Mouse (Mus musculus) testis, adult 2 months (tissue): Measurements from ENCODE around the gene Slfn9.

Experiments
- CTCF ChIP-seq: fragments of 200-500 bp; IDR thresholded peaks from 2 replicates; pipeline ENCODE4 v1.5.1; 2012; ENCODE audit warnings: low read depth, mild to moderate bottlenecking, inconsistent platforms, low read length, moderate library complexity; ENCODE audit not compliant: control insufficient read depth, insufficient read depth, insufficient replicate concordance
- POLR2A ChIP-seq: fragments of 200-500 bp; IDR thresholded peaks from 2 replicates; pipeline ENCODE4 v1.6.1; 2012; ENCODE audit warnings: low read depth, mild to moderate bottlenecking, inconsistent platforms, low read length, moderate library complexity; ENCODE audit not compliant: control insufficient read depth

GRCm38 (mm10) chr11:82947457-82947856 lies 44.2 kb downstream of the Slfn9 start:
- TF ChIP-seq CTCF (no peak), POLR2A (no peak)
